Mouse (Mus musculus) cerebellum, adult 2 months (tissue): Measurements from ENCODE around the gene Pet117. TPM values are rescaled to one million over a fixed set of nuclear protein-coding genes. Genes with fewer than 3 reads are reported as not detected.
"Not testable (repeated sequence)": the region's sequence is repeated elsewhere in the genome, so short reads cannot be mapped to it uniquely, and the experiment has no call there.

Experiments
- DNase-seq, 2 experiments: peaks; one replicate each; pipeline ENCODE4 v3.0.0; 2021
- H3K27ac ChIP-seq: fragments of 200-500 bp; 2 replicates; pipeline ENCODE4 v1.5.1; 2012; ENCODE audit warnings: low read length, control low read depth, inconsistent platforms; ENCODE audit not compliant: insufficient read depth
- H3K27me3 ChIP-seq: fragments of 200-500 bp; 2 replicates; pipeline ENCODE4 v1.6.1; 2012; ENCODE audit warnings: inconsistent platforms, mild to moderate bottlenecking, low read length, moderate library complexity; ENCODE audit not compliant: control insufficient read depth, insufficient read depth
- H3K4me1 ChIP-seq: fragments of 200-500 bp; 2 replicates; pipeline ENCODE4 v1.6.1; 2011; ENCODE audit warnings: low read length; ENCODE audit not compliant: control insufficient read depth, insufficient read depth
- H3K4me3 ChIP-seq: fragments of 200-500 bp; replicated peaks from 2 replicates; pipeline ENCODE3; 2011; ENCODE audit warnings: mild to moderate bottlenecking, low read depth, low read length, control low read depth; ENCODE audit not compliant: insufficient read depth
- CTCF ChIP-seq: fragments of 200-500 bp; IDR thresholded peaks from 2 replicates; pipeline ENCODE4 v1.5.1; 2011; ENCODE audit warnings: low read depth, mild to moderate bottlenecking, control low read depth, low read length, moderate library complexity, borderline replicate concordance; ENCODE audit not compliant: insufficient read depth
- POLR2A ChIP-seq: fragments of 200-500 bp; IDR thresholded peaks from 2 replicates; pipeline ENCODE4 v1.6.1; 2011; ENCODE audit warnings: low read length, control low read depth, borderline replicate concordance; ENCODE audit not compliant: insufficient read depth
- WGBS: fragments of 180-500 bp; shearing (Covaris S2); methylation state at CpG from one replicate; pipeline ENCODE4 v1.1.7; 2018; 5-methylcytosine and 5-hydroxymethylcytosine counted together
- polyA plus RNA-seq: library from polyadenylated mRNA; depleted of rRNA; stranded (reverse); fragments of >200 nt; gene quantifications from 2 replicates; pipeline ENCODE4 v1.2.3, GENCODE M21; 2012

The Pet117 gene
- polyA plus RNA-seq, 1 experiment = not detected

GRCm38 (mm10) chr2:144332486-144332885, 36.3 kb upstream of the Pet117 start:
- H3K27me3 ChIP-seq = peaks cover 6% of the 10 kb centered on the region; the same call in 1 of the 2 replicates

GRCm38 (mm10) chr2:144333138-144333842, 35.5 kb upstream of the Pet117 start:
- H3K27ac ChIP-seq = no peak overlapping the region
- peaks cover 6% of the 10 kb centered on the region; the same call in 1 of the 2 replicates for H3K27me3 ChIP-seq
- WGBS = 14% methylated on average over 28 of the region's 28 CpGs
- peak; percentile 6; the same call in 1 of the 2 replicates for TF ChIP-seq CTCF
- no peak for TF ChIP-seq POLR2A
- no peaks in the 10 kb centered on the region for H3K4me1 ChIP-seq
- peak in 1 of 2 experiments; percentile 18 for DNase-seq
- no peak overlapping the region for H3K4me3 ChIP-seq

More at GRCm38 (mm10) chr2:144332486-144332885, 36.3 kb upstream of the Pet117 start:
- H3K4me1 ChIP-seq = no peaks in the 10 kb centered on the region
- WGBS = 8% methylated on average over 9 of the region's 9 CpGs
- no peak overlapping the region for H3K27ac ChIP-seq
- no peak for TF ChIP-seq CTCF
- no peak for TF ChIP-seq POLR2A
- H3K4me3 ChIP-seq = no peak overlapping the region
- no peak for DNase-seq

DNA sequence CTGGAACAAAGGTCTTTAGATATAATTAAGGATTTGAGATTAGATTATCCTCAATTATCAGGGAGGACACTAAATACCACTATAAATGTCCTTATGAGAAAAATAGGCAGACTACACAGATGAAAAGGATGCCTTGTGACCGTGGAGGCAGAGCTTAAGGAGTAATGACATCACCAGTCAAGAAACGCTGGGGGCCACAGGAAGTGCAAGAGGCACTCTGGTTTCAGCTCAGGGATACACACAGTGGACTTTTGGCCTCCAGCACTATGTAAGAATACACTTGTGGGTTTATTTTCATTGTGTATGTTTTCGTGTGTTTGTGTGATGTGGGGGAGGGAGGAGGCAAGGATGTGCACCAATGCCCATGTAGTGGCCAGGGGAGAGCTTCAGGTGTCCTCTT, 31.6 kb upstream of the Pet117 start:
- TF ChIP-seq POLR2A (no peak), CTCF (no peak)

DNA sequence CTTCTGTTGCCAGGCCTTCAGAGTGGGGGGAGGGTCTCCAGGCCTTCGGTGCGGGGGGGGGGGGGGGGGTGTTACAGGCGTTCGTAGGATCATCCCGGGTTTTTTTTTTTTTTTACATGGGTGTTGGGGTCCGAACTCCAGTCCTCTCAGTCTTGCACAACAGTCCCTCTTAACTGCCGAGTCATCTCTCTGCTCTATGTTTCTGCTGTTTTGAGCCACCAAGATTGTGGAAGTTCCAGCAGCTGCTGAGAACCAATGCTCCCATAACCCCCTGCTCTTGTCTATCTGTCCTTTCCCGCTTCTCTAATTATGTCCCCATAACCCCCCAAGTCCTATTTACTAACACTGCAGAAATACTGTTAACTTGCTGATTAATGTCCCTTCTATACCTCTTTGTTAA, 31.1 kb upstream of the Pet117 start:
- no peak for TF ChIP-seq CTCF
- TF ChIP-seq POLR2A = no peak
- no peaks in the 10 kb centered on the region; the same call in 1 of the 2 replicates for H3K27me3 ChIP-seq
- WGBS = 72% methylated on average over 8 of the region's 8 CpGs
- H3K4me1 ChIP-seq = no peaks in the 10 kb centered on the region
- no peak overlapping the region for H3K4me3 ChIP-seq
- no peak overlapping the region for H3K27ac ChIP-seq
- DNase-seq = no peak

More for the DNA sequence above, 31.6 kb upstream of the Pet117 start:
- DNase-seq = no peak
- Histone ChIP-seq H3K4me3 (no peak overlapping the region), H3K27ac (no peak overlapping the region), H3K4me1 (no peaks in the 10 kb centered on the region), H3K27me3 (no peaks in the 10 kb centered on the region; the same call in 1 of the 2 replicates)
- 66% methylated on average over 3 of the region's 3 CpGs for WGBS

DNA sequence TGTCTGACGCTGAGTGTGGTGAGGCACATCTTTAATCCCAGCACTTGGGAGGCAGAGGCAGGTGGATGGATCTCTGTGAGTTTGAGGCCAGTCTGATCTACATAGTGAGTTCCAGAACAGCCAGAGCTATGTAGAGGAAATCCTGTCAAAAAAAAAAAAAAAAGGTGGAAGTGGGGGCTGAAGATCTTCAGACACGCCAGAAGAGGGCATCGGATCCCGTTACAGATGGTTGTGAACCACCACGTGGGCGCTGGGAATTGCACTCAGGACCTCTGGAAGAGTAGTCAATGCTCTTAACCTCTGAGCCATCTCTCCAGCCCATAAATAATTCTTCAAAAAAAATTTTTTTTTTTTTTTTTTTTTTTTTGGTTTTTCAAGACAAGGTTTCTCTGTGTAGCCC, 30.6 kb upstream of the Pet117 start:
- H3K27ac ChIP-seq, H3K4me3 ChIP-seq, H3K27me3 ChIP-seq, DNase-seq, H3K4me1 ChIP-seq: not testable (repeated sequence)
- 80% methylated on average over 6 of the region's 6 CpGs for WGBS

- no peaks in the 10 kb centered on the region for H3K4me1 ChIP-seq
- TF ChIP-seq POLR2A (no peak), CTCF (no peak)
- H3K27me3 ChIP-seq = no peaks in the 10 kb centered on the region
- no peak overlapping the region for H3K4me3 ChIP-seq
- DNase-seq = no peak
- 90% methylated on average over 4 of the region's 4 CpGs for whole genome bisulfite sequencing
- no peak overlapping the region for H3K27ac ChIP-seq
Observed at GRCm38 (mm10) chr2:144343158-144343557, 25.6 kb upstream of the Pet117 start.

GRCm38 (mm10) chr2:144348525-144348924, 20.3 kb upstream of the Pet117 start:
- Histone ChIP-seq H3K27me3 (no peaks in the 10 kb centered on the region), H3K4me3 (no peak overlapping the region), H3K4me1 (no peaks in the 10 kb centered on the region), H3K27ac (no peak overlapping the region)
- WGBS = 81% methylated on average over 3 of the region's 3 CpGs
- no peak for TF ChIP-seq CTCF
- no peak for TF ChIP-seq POLR2A
- DNase-seq = no peak

- DNase-seq = no peak
- TF ChIP-seq POLR2A (no peak), CTCF (no peak)
- H3K4me1 ChIP-seq = no peaks in the 10 kb centered on the region
- H3K27ac ChIP-seq = no peak overlapping the region
- no peak overlapping the region for H3K4me3 ChIP-seq
- H3K27me3 ChIP-seq = no peaks in the 10 kb centered on the region
- WGBS = 90% methylated on average over 11 of the region's 11 CpGs
Observed at GRCm38 (mm10) chr2:144352843-144353242, 16.0 kb upstream of the Pet117 start.

GRCm38 (mm10) chr2:144369020-144369421, 225 bp downstream of the Pet117 start:
- Histone ChIP-seq H3K27me3 (no peaks in the 10 kb centered on the region), H3K4me1 (peaks cover 3% of the 10 kb centered on the region; the same call in 1 of the 2 replicates), H3K4me3 (peak overlapping the region; percentile 73), H3K27ac (peak overlapping the region; percentile 88)
- no peak for TF ChIP-seq CTCF
- TF ChIP-seq POLR2A = no peak; the same call in 1 of the 2 replicates
- WGBS = under 1% methylated on average over 36 of the region's 43 CpGs
- no peak for DNase-seq
